Mouse (Mus musculus) lung, embryonic 16.5 days (tissue): Measurements from ENCODE around the gene Ccsap. TPM values are rescaled to one million over a fixed set of nuclear protein-coding genes. Genes with fewer than 3 reads are reported as not detected.

Source experiments
- ATAC-seq: fragments of 200-750 bp; cut with Nextera tagmentation; 2 replicates; pipeline ENCODE4 v1.8.0; 2017; ENCODE audit warnings: low read depth, mild to moderate bottlenecking, moderate library complexity
- H3K27ac ChIP-seq: fragments of 300-500 bp; sonication (generic); 2 replicates; pipeline ENCODE4 v1.5.1; 2014; ENCODE audit warnings: mild to moderate bottlenecking, control low read depth, low read length
- H3K27me3 ChIP-seq: fragments of 300-500 bp; sonication (generic); 2 replicates; pipeline ENCODE4 v1.6.1; 2014; ENCODE audit warnings: low read depth, low read length, mixed read lengths; ENCODE audit not compliant: control insufficient read depth, insufficient read depth
- H3K36me3 ChIP-seq: fragments of 300-500 bp; sonication (generic); 2 replicates; pipeline ENCODE4 v1.6.1; 2014; ENCODE audit warnings: low read length; ENCODE audit not compliant: control insufficient read depth, insufficient read depth
- H3K4me1 ChIP-seq: fragments of 300-500 bp; sonication (generic); replicated peaks from 2 replicates; pipeline ENCODE4 v1.6.1; 2014; ENCODE audit warnings: low read length, mixed read lengths; ENCODE audit not compliant: control insufficient read depth, insufficient read depth
- H3K4me2 ChIP-seq: fragments of 300-500 bp; sonication (generic); 2 replicates; pipeline ENCODE4 v1.6.1; 2014; ENCODE audit warnings: low read depth, low read length, control low read depth
- H3K4me3 ChIP-seq: fragments of 300-500 bp; sonication (generic); 2 replicates; pipeline ENCODE4 v1.5.1; 2014; ENCODE audit warnings: mild to moderate bottlenecking, low read length, control low read depth
- H3K9ac ChIP-seq: fragments of 300-500 bp; sonication (generic); 2 replicates; pipeline ENCODE4 v1.6.1; 2014; ENCODE audit warnings: low read length, control low read depth
- H3K9me3 ChIP-seq: fragments of 300-500 bp; sonication (generic); 2 replicates; pipeline ENCODE4 v1.6.1; 2016; ENCODE audit warnings: low read length; ENCODE audit not compliant: control insufficient read depth
- WGBS: fragments of 180-500 bp; shearing (Covaris S2); extraction: QIAGEN DNeasy Blood & Tissue Kit; methylation state at CpG from one replicate; pipeline ENCODE4 v1.1.7; 2014; 5-methylcytosine and 5-hydroxymethylcytosine counted together
- polyA plus RNA-seq: library from polyadenylated mRNA; unstranded; fragments of >200 nt; fragmentation: Nextera tagmentation; extraction: Ambion mirVana; gene quantifications from 2 replicates; pipeline ENCODE4 v1.2.1, GENCODE M21; 2015

The Ccsap gene
- polyA plus RNA-seq, 1 experiment from 2014 or later = 4.4 TPM

DNA sequence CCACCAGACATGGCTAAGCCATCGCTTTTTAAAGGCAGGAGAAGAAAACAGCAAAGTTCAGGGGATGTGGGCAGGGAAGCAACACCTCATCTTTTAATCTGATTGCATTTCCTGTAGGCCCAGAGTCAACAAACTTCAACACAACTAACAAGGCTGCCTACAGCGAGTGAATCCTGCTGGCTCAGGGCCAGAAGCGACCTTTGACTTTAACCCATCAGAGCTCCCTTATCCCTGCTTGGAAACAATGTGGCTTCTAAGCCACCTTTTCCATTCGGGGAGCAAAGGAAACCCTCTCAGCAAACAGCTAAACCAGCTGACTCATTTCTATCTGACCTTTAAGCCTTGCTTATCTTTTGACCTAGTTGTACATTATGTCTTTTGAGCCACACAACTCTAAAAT, 63.3 kb downstream of the Ccsap start:
- Histone ChIP-seq H3K9ac (no peak overlapping the region), H3K9me3 (no peaks in the 10 kb centered on the region), H3K4me2 (no peak overlapping the region), H3K4me3 (no peak overlapping the region), H3K27ac (no peak overlapping the region), H3K4me1 (no peaks in the 10 kb centered on the region; the same call in 1 of the 2 replicates), H3K36me3 (no peaks in the 10 kb centered on the region), H3K27me3 (no peaks in the 10 kb centered on the region)
- no peak for ATAC-seq
- 21% methylated on average over 4 of the region's 4 CpGs for WGBS

- ATAC-seq = no peak
These were observed 65.2 kb downstream of the Ccsap start for GRCm38 (mm10) chr8:123794766-123795165.

DNA sequence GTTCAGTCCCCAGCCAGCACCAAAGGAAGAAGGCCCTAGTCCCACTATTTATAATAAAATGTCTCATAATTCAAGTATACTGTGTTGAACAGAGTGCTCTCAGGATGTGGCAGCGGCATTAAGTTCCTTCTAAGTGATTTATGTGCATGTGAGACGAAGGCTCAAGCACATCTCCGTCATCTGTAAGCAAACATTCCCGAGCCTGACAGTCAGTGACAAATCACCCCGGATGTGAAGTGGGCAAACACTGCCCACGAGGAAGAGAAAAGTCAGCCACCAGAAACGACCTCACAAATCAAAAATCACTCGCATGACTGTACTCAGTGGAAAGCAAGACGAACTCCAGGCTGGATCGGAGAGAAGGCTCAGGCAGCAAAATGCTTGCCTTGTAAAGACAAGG, 66.1 kb downstream of the Ccsap start:
- Histone ChIP-seq H3K27me3 (no peaks in the 10 kb centered on the region), H3K4me1 (no peaks in the 10 kb centered on the region; the same call in 1 of the 2 replicates), H3K9me3 (no peaks in the 10 kb centered on the region), H3K4me3 (no peak overlapping the region), H3K27ac (no peak overlapping the region), H3K36me3 (no peaks in the 10 kb centered on the region), H3K4me2 (no peak overlapping the region), H3K9ac (no peak overlapping the region)
- ATAC-seq = no peak
- 9% methylated on average over 10 of the region's 10 CpGs for WGBS

More at GRCm38 (mm10) chr8:123794766-123795165, 65.2 kb downstream of the Ccsap start:
- no peak overlapping the region for H3K4me3 ChIP-seq
- H3K4me1 ChIP-seq = no peaks in the 10 kb centered on the region; the same call in 1 of the 2 replicates
- no peak overlapping the region for H3K9ac ChIP-seq
- no peaks in the 10 kb centered on the region for H3K9me3 ChIP-seq
- no peak overlapping the region for H3K27ac ChIP-seq
- H3K27me3 ChIP-seq = no peaks in the 10 kb centered on the region
- H3K36me3 ChIP-seq = no peaks in the 10 kb centered on the region
- WGBS = 62% methylated on average over 4 of the region's 4 CpGs
- no peak overlapping the region for H3K4me2 ChIP-seq

DNA sequence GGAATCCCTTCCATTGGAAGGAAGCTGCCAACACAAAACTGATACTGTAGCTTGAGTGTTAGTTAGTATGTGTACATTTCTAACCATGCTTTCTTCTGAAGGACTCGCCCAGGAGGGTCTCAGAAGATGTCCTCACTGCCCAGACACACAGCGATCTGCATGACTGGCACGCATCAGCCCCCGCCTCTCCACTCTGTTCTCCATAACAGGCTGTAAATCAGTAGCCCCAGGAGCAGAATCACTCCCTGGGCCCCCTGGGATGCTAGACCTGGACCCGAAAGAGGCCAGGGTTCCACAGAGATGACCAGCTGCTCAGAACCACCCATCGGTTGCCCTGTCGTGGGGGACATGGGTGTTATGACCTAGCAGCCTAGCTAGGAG, 68.2 kb downstream of the Ccsap start:
- no peak overlapping the region for H3K9ac ChIP-seq
- WGBS = 75% methylated on average over 7 of the region's 7 CpGs
- H3K4me1 ChIP-seq = peaks cover 5% of the 10 kb centered on the region; the same call in 1 of the 2 replicates
- H3K4me3 ChIP-seq = no peak overlapping the region
- no peaks in the 10 kb centered on the region for H3K36me3 ChIP-seq
- no peaks in the 10 kb centered on the region for H3K9me3 ChIP-seq
- H3K27ac ChIP-seq = no peak overlapping the region
- no peak for ATAC-seq
- H3K27me3 ChIP-seq = no peaks in the 10 kb centered on the region
- H3K4me2 ChIP-seq = no peak overlapping the region

- Histone ChIP-seq H3K4me3 (no peak overlapping the region), H3K9ac (no peak overlapping the region), H3K36me3 (no peaks in the 10 kb centered on the region), H3K9me3 (no peaks in the 10 kb centered on the region), H3K27ac (no peak overlapping the region), H3K4me2 (no peak overlapping the region), H3K27me3 (no peaks in the 10 kb centered on the region), H3K4me1 (peaks cover 5% of the 10 kb centered on the region; the same call in 1 of the 2 replicates)
- 63% methylated on average over 16 of the region's 16 CpGs for WGBS
- ATAC-seq = no peak
These were observed 68.7 kb downstream of the Ccsap start for GRCm38 (mm10) chr8:123791101-123791844.

Other genes starting within 250 kb of the Ccsap start
- gene Rhou, start 206.3 kb downstream of the Ccsap start, polyA plus RNA-seq = 7.8 and 8.3 TPM in 2 replicates
- 27.4 and 32.2 TPM in 2 replicates for gene Rab4a, start 54.2 kb downstream of the Ccsap start, polyA plus RNA-seq
- gene Acta1, start 34.5 kb upstream of the Ccsap start, polyA plus RNA-seq = 90.5 and 322 TPM in 2 replicates
- gene Nup133, start 89.1 kb upstream of the Ccsap start, polyA plus RNA-seq = 37.7 and 39.5 TPM in 2 replicates
- gene Abcb10, start 122.9 kb upstream of the Ccsap start, polyA plus RNA-seq = 13.8 and 14.3 TPM in 2 replicates
- 29.3 and 30.9 TPM in 2 replicates for gene Taf5l, start 161.2 kb upstream of the Ccsap start, polyA plus RNA-seq
- gene Urb2, start 161.3 kb upstream of the Ccsap start, polyA plus RNA-seq = 4.0 and 4.6 TPM in 2 replicates